Mouse (Mus musculus) embryonic fibroblast, embryonic 13.5 days (primary cell): Measurements from ENCODE around the gene Blm. TPM values are rescaled to one million over a fixed set of nuclear protein-coding genes. Genes with fewer than 3 reads are reported as not detected.

Experiments used
- H3K27ac ChIP-seq: 2 replicates; pipeline ENCODE4 v1.5.1; 2012; ENCODE audit warnings: low read length, control low read depth, inconsistent platforms; ENCODE audit not compliant: insufficient read depth
- H3K4me1 ChIP-seq: 2 replicates; pipeline ENCODE4 v1.6.1; 2011; ENCODE audit warnings: low read length; ENCODE audit not compliant: control insufficient read depth, insufficient read depth
- H3K4me3 ChIP-seq: 2 replicates; pipeline ENCODE4 v1.5.1; 2011; ENCODE audit warnings: mild to moderate bottlenecking, control low read depth, low read length; ENCODE audit not compliant: insufficient read depth
- CTCF ChIP-seq: IDR thresholded peaks from 2 replicates; pipeline ENCODE4 v1.5.1; 2011; ENCODE audit warnings: mild to moderate bottlenecking, control low read depth, low read length, moderate library complexity, borderline replicate concordance; ENCODE audit not compliant: insufficient read depth
- POLR2A ChIP-seq: IDR thresholded peaks from 2 replicates; pipeline ENCODE4 v1.6.1; 2011; ENCODE audit warnings: low read depth, mild to moderate bottlenecking, control low read depth, low read length, moderate library complexity
- polyA plus RNA-seq: library from polyadenylated mRNA; stranded (reverse); fragments of >200 nt; gene quantifications from 2 replicates; pipeline ENCODE4 v1.2.4, GENCODE M21; 2011; ENCODE audit warnings: low read depth; ENCODE audit not compliant: missing spikeins, insufficient read length

The Blm gene
- polyA plus RNA-seq, 1 experiment, result 25.0 TPM

- TF ChIP-seq POLR2A (no peak), CTCF (no peak)
- Histone ChIP-seq H3K4me1 (no peaks in the 10 kb centered on the region), H3K4me3 (no peak overlapping the region), H3K27ac (no peak overlapping the region)
Measured at GRCm38 (mm10) chr7:80558572-80558971, 23.7 kb upstream of the Blm start.

GRCm38 (mm10) chr7:80558101-80558500 lies 23.2 kb upstream of the Blm start:
- Histone ChIP-seq H3K4me1 (no peaks in the 10 kb centered on the region), H3K4me3 (no peak overlapping the region), H3K27ac (no peak overlapping the region)
- TF ChIP-seq CTCF (no peak), POLR2A (no peak)

- H3K4me3 ChIP-seq, result no peak overlapping the region
- H3K4me1 ChIP-seq, result no peaks in the 10 kb centered on the region
- no peak overlapping the region for H3K27ac ChIP-seq
- TF ChIP-seq CTCF, result no peak
- no peak for TF ChIP-seq POLR2A
Measured at GRCm38 (mm10) chr7:80557161-80557560, 22.2 kb upstream of the Blm start.

- TF ChIP-seq CTCF (no peak), POLR2A (no peak)
- Histone ChIP-seq H3K4me1 (no peaks in the 10 kb centered on the region), H3K27ac (no peak overlapping the region), H3K4me3 (no peak overlapping the region)
Measured at GRCm38 (mm10) chr7:80556166-80556565, 21.2 kb upstream of the Blm start.

GRCm38 (mm10) chr7:80555146-80555545 lies 20.2 kb upstream of the Blm start:
- no peak overlapping the region for H3K27ac ChIP-seq
- TF ChIP-seq CTCF, result no peak
- no peak for TF ChIP-seq POLR2A
- H3K4me1 ChIP-seq, result no peaks in the 10 kb centered on the region
- no peak overlapping the region for H3K4me3 ChIP-seq

GRCm38 (mm10) chr7:80554180-80555021 lies 19.5 kb upstream of the Blm start:
- TF ChIP-seq CTCF (no peak), POLR2A (no peak)
- Histone ChIP-seq H3K4me3 (no peak overlapping the region), H3K27ac (no peak overlapping the region), H3K4me1 (no peaks in the 10 kb centered on the region)

GRCm38 (mm10) chr7:80548513-80549260 lies 13.8 kb upstream of the Blm start:
- H3K4me1 ChIP-seq, result no peaks in the 10 kb centered on the region
- no peak overlapping the region for H3K27ac ChIP-seq
- H3K4me3 ChIP-seq, result no peak overlapping the region
- TF ChIP-seq CTCF, result no peak
- TF ChIP-seq POLR2A, result no peak

- Histone ChIP-seq H3K27ac (no peak overlapping the region), H3K4me3 (no peak overlapping the region), H3K4me1 (no peaks in the 10 kb centered on the region)
- no peak for TF ChIP-seq POLR2A
- TF ChIP-seq CTCF, result no peak
Measured at GRCm38 (mm10) chr7:80542139-80542831, 7.4 kb upstream of the Blm start.

GRCm38 (mm10) chr7:80539581-80539980 lies 4.7 kb upstream of the Blm start:
- TF ChIP-seq CTCF (no peak), POLR2A (no peak)
- Histone ChIP-seq H3K27ac (no peak overlapping the region), H3K4me1 (no peaks in the 10 kb centered on the region), H3K4me3 (no peak overlapping the region)

- peak overlapping the region; percentile 76 for H3K4me3 ChIP-seq
- no peak for TF ChIP-seq CTCF
- TF ChIP-seq POLR2A, result no peak
- H3K4me1 ChIP-seq, result peaks cover 3% of the 10 kb centered on the region
- no peak overlapping the region for H3K27ac ChIP-seq
Measured at GRCm38 (mm10) chr7:80534291-80535008, 469 bp downstream of the Blm start.
